Comparison of ENCODE assay signal across 17 mouse cellular contexts in the genomic region with DNA sequence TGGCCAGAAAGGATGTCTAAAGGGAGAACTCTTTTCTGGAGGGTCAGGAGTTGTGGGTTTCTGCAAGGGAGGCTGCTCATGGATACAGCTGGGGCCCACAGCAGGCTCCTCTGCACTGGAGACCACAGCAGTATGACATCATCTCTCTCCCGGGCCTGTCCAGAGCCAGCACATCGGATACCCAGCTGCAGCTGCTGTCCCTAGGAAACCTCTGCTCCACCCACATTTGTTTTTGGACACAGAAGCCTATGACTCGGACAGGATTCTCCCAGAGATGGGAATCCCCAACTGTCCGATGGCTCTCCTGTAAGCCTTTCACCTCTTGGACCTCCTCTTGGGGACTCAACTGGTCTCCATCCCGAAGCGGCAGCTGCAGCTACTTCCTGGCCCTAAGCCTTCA.
DNase-seq lines count a peak whose midpoint lies in the region; ATAC-seq and TF ChIP-seq lines count a peak whose summit lies in the region.
"Had no signal": no experiment of that assay in that cellular context is flagged by ENCODE, and none has a peak within 500 bp of the region (broad histone marks: within the 10 kb centered on the region; RNA-seq: fewer than 3 reads in every experiment).

No protein-coding gene starts in this region.

- H3K4me3 ChIP-seq in hindbrain, embryonic 12.5 days: no peak overlapping the region
- no peak overlapping the region for H3K4me3 ChIP-seq in hindbrain, postnatal 0 days (ENCODE audit: low read length)
- H3K4me3 ChIP-seq in stomach, embryonic 15.5 days (replicated peaks): no peak overlapping the region
- H3K4me3 ChIP-seq: liver, embryonic 13.5 days; megakaryocyte, embryonic 14.5 days; neural tube, embryonic 13.5 days had no signal

- WGBS in hindbrain, embryonic 12.5 days: 77% methylated on average over 6 of the region's 6 CpGs
- 71% methylated on average over 6 of the region's 6 CpGs for WGBS in hindbrain, postnatal 0 days
- 54% methylated on average over 6 of the region's 6 CpGs for WGBS in stomach, embryonic 15.5 days

- no peaks in the 10 kb centered on the region for H3K27me3 ChIP-seq in hindbrain, embryonic 12.5 days
- H3K27me3 ChIP-seq in hindbrain, postnatal 0 days (ENCODE audit: insufficient read depth, low read length): no peaks in the 10 kb centered on the region
- H3K27me3 ChIP-seq in stomach, embryonic 15.5 days (replicated peaks): no peaks in the 10 kb centered on the region
- H3K27me3 ChIP-seq: liver, embryonic 13.5 days; neural tube, embryonic 13.5 days had no signal

- no peaks in the 10 kb centered on the region for H3K36me3 ChIP-seq in hindbrain, embryonic 12.5 days
- no peaks in the 10 kb centered on the region for H3K36me3 ChIP-seq in hindbrain, postnatal 0 days (ENCODE audit: insufficient read depth, low read length)
- no peaks in the 10 kb centered on the region for H3K36me3 ChIP-seq in stomach, embryonic 15.5 days
- H3K36me3 ChIP-seq: liver, embryonic 13.5 days; neural tube, embryonic 13.5 days had no signal

- no peaks in the 10 kb centered on the region for H3K9me3 ChIP-seq in hindbrain, embryonic 12.5 days (replicated peaks)
- H3K9me3 ChIP-seq in hindbrain, postnatal 0 days (ENCODE audit: low read length): no peaks in the 10 kb centered on the region
- H3K9me3 ChIP-seq in stomach, embryonic 15.5 days: no peaks in the 10 kb centered on the region
- H3K9me3 ChIP-seq: liver, embryonic 13.5 days; neural tube, embryonic 13.5 days had no signal

- H3K27ac ChIP-seq in hindbrain, embryonic 12.5 days: peak overlapping the region; percentile 36; the same call in 1 of the 2 replicates
- H3K27ac ChIP-seq in hindbrain, postnatal 0 days: no peak overlapping the region
- no peak overlapping the region for H3K27ac ChIP-seq in stomach, embryonic 15.5 days
- H3K27ac ChIP-seq: liver, embryonic 13.5 days; neural tube, embryonic 13.5 days had no signal

- no peak for DNase-seq in hindbrain, postnatal 0 days (ENCODE audit: low spot score)
- peak; percentile 63 for DNase-seq in gastrocnemius, adult 18-20 months (ENCODE audit: low spot score)
- peak; percentile 73 to 81 for DNase-seq in heart, adult 9 months (ENCODE audit: low spot score in 2 of 2)
- DNase-seq in right cerebral cortex, postnatal 10 days (ENCODE audit: low spot score in 2 of 2): no peak
- DNase-seq in kidney, adult 11 months: no peak
- no peak for DNase-seq in kidney, postnatal 14 days
- DNase-seq: adrenal gland, postnatal 25 days; cerebellum, postnatal 14 days; left cerebral cortex, postnatal 4 days; liver, embryonic 13.5 days; right cerebral cortex, postnatal 4 days; thymus, postnatal 25 days had no signal

- ATAC-seq in hindbrain, embryonic 12.5 days (ENCODE audit: low FRiP score): no peak
- no peak for ATAC-seq in hindbrain, postnatal 0 days
- ATAC-seq in stomach, embryonic 15.5 days (ENCODE audit: insufficient read depth, low FRiP score, low read depth): 0 out of 2 replicates have a peak, but pooled peaks have one; percentile 22
- ATAC-seq: midbrain, embryonic 16.5 days had no signal

- H3K4me1 ChIP-seq in hindbrain, embryonic 12.5 days: no peaks in the 10 kb centered on the region
- no peaks in the 10 kb centered on the region; the same call in 1 of the 2 replicates for H3K4me1 ChIP-seq in hindbrain, postnatal 0 days (ENCODE audit: insufficient read depth, low read length)
- H3K4me1 ChIP-seq in stomach, embryonic 15.5 days: no peaks in the 10 kb centered on the region
- H3K4me1 ChIP-seq: liver, embryonic 13.5 days; megakaryocyte, embryonic 14.5 days had no signal

- no peak overlapping the region for H3K9ac ChIP-seq in hindbrain, embryonic 12.5 days
- no peak overlapping the region for H3K9ac ChIP-seq in hindbrain, postnatal 0 days (replicated peaks; ENCODE audit: low read length)
- H3K9ac ChIP-seq in stomach, embryonic 15.5 days: no peak overlapping the region
- H3K9ac ChIP-seq: liver, embryonic 13.5 days; neural tube, embryonic 13.5 days had no signal

- H3K4me2 ChIP-seq in hindbrain, embryonic 12.5 days (replicated peaks): no peak overlapping the region
- H3K4me2 ChIP-seq in hindbrain, postnatal 0 days (ENCODE audit: low read depth, low read length): no peak overlapping the region
- H3K4me2 ChIP-seq in stomach, embryonic 15.5 days: no peak overlapping the region
- H3K4me2 ChIP-seq: liver, embryonic 13.5 days; neural tube, embryonic 13.5 days had no signal

- TF ChIP-seq CTCF in hindbrain, postnatal 0 days (IDR thresholded peaks at IDR 0.05; ENCODE audit: low read depth): no peak

Comparison
In these comparisons a context has a peak if more than half of its experiments do, and no peak if none do; other contexts are left out.
1. DNase-seq: peak in gastrocnemius, adult 18-20 months (single experiment) and heart, adult 9 months (2 of 2); none in hindbrain, postnatal 0 days (single experiment), right cerebral cortex, postnatal 10 days (0 of 2), kidney, adult 11 months (single experiment) and kidney, postnatal 14 days (single experiment).